Mouse (Mus musculus) embryonic facial prominence, embryonic 10.5 days (tissue): ENCODE measurements around the gene Wasf2. TPM values are rescaled to one million over a fixed set of nuclear protein-coding genes. Genes with fewer than 3 reads are reported as not detected.

Experiments
- DNase-seq: peaks from one replicate; pipeline ENCODE4 v3.0.0-alpha.2; 2017; ENCODE audit warnings: low spot score
- H3K27ac ChIP-seq: fragments of 300-500 bp; sonication (generic); replicated peaks from 2 replicates; pipeline ENCODE4 v1.5.1; 2016; ENCODE audit warnings: mild to moderate bottlenecking
- H3K27me3 ChIP-seq: fragments of 300-500 bp; sonication (generic); replicated peaks from 2 replicates; pipeline ENCODE4 v1.6.1; 2016; ENCODE audit warnings: low read depth, mild to moderate bottlenecking; ENCODE audit not compliant: poor library complexity, severe bottlenecking
- H3K36me3 ChIP-seq: fragments of 300-500 bp; sonication (generic); replicated peaks from 2 replicates; pipeline ENCODE4 v1.6.1; 2016; ENCODE audit warnings: mild to moderate bottlenecking, moderate library complexity
- H3K4me1 ChIP-seq: fragments of 300-500 bp; sonication (generic); 2 replicates; pipeline ENCODE4 v1.6.1; 2016
- H3K4me3 ChIP-seq: fragments of 300-500 bp; sonication (generic); 2 replicates; pipeline ENCODE4 v1.5.1; 2016; ENCODE audit warnings: mild to moderate bottlenecking, moderate library complexity
- H3K9me3 ChIP-seq: fragments of 300-500 bp; sonication (generic); 2 replicates; pipeline ENCODE4 v1.6.1; 2016; ENCODE audit warnings: mild to moderate bottlenecking
- WGBS: fragments of 180-500 bp; shearing (Covaris S2); methylation state at CpG from one replicate; pipeline ENCODE4 v1.1.7; 2016; 5-methylcytosine and 5-hydroxymethylcytosine counted together
- polyA plus RNA-seq: library from polyadenylated mRNA; unstranded; fragments of >200 nt; fragmentation: Nextera tagmentation; extraction: Ambion mirVana; gene quantifications from 2 replicates; pipeline ENCODE4 v1.2.1, GENCODE M21; 2016

Wasf2 gene
- polyA plus RNA-seq, 1 experiment from 2014 or later, result 73.0 TPM

GRCm38 (mm10) chr4:133221701-133222100 lies 91.4 kb downstream of the Wasf2 start:
- 80% methylated on average over 8 of the region's 8 CpGs for WGBS
- Histone ChIP-seq H3K4me3 (no peak overlapping the region), H3K27ac (no peak overlapping the region), H3K4me1 (peaks cover 60% of the 10 kb centered on the region), H3K27me3 (peaks cover 51% of the 10 kb centered on the region), H3K36me3 (no peaks in the 10 kb centered on the region), H3K9me3 (no peaks in the 10 kb centered on the region)
- DNase-seq, result no peak

DNA sequence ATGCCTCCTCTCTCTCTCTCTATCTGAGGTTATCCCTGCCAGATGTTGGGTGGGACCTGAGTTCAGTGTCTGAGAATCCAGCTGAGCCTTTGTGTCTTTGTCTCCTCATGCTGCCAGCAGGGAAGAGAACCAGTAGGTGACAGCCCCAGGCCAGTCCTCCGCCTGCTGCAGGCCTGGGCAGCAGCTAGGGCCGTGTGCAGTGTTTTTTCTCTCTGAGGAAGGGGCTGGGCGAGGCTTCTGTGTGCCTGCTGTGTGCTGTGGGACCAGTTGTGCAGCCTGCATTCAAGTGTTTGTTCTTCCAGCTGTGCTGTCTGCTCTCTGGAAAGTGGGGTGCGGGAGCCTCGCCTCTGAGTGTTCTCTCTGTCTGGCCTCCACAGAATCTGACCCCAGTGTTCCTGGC lies 93.6 kb downstream of the Wasf2 start:
- Histone ChIP-seq H3K9me3 (no peaks in the 10 kb centered on the region), H3K27me3 (peaks cover 49% of the 10 kb centered on the region), H3K4me1 (peaks cover 54% of the 10 kb centered on the region), H3K27ac (peak overlapping the region; percentile 65), H3K4me3 (no peak overlapping the region), H3K36me3 (no peaks in the 10 kb centered on the region)
- 42% methylated on average over 5 of the region's 5 CpGs for WGBS
- peak; percentile 33 for DNase-seq

GRCm38 (mm10) chr4:133226073-133226472 lies 95.8 kb downstream of the Wasf2 start:
- Histone ChIP-seq H3K4me3 (no peak overlapping the region), H3K4me1 (peaks cover 62% of the 10 kb centered on the region), H3K27ac (no peak overlapping the region), H3K36me3 (no peaks in the 10 kb centered on the region), H3K27me3 (peaks cover 29% of the 10 kb centered on the region), H3K9me3 (no peaks in the 10 kb centered on the region)
- peak; percentile 41 for DNase-seq
- WGBS, result 66% methylated on average over 10 of the region's 10 CpGs

DNA sequence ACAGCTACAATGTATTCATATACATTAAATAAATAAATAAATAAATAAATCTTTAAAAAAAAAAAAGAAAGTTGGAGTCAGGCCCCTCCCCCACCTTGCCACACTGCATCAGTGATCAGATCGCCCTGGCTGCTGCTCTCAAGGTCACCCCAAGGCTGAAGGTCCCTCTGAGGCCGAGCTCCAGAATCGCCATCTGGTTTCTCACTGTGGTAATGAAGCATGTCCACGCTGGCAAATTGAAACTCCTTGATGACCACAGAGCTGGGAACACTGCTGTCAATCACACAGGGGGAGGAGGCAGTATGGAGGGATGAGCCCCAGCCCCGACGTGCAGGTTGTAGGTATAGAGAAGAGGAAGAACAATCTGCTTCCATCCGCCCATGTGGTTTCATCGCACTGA lies 97.3 kb downstream of the Wasf2 start:
- H3K27ac ChIP-seq, result no peak overlapping the region
- H3K27me3 ChIP-seq, result peaks cover 15% of the 10 kb centered on the region
- H3K36me3 ChIP-seq, result no peaks in the 10 kb centered on the region
- 53% methylated on average over 8 of the region's 8 CpGs for WGBS
- H3K9me3 ChIP-seq, result no peaks in the 10 kb centered on the region
- H3K4me3 ChIP-seq, result no peak overlapping the region
- H3K4me1 ChIP-seq, result peaks cover 53% of the 10 kb centered on the region
- peak; percentile 52 for DNase-seq

DNA sequence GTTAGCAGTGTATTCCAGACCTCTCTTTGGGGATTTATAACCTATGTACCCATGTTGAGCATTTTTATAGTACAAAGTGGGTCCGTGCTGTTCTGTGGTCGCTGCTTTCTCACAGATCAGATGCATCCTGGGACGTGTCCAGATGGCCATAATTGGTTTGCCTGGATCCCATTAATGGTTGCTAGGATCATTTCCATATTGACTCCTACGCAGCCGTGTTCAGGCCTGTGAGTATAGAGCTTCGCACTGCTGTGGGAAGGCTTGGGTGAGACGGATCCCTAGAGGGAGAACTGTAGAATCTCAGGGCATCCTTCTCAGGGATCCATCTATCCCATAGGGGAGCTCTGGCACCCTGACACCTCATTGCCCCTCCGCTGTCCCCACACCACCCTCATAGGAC lies 99.3 kb downstream of the Wasf2 start:
- Histone ChIP-seq H3K27me3 (peaks cover 8% of the 10 kb centered on the region; the same call in 1 of the 2 replicates), H3K27ac (peak overlapping the region; percentile 65), H3K4me1 (peaks cover 36% of the 10 kb centered on the region), H3K4me3 (no peak overlapping the region), H3K9me3 (no peaks in the 10 kb centered on the region), H3K36me3 (no peaks in the 10 kb centered on the region)
- DNase-seq, result peak; percentile 53
- 60% methylated on average over 8 of the region's 8 CpGs for WGBS

DNA sequence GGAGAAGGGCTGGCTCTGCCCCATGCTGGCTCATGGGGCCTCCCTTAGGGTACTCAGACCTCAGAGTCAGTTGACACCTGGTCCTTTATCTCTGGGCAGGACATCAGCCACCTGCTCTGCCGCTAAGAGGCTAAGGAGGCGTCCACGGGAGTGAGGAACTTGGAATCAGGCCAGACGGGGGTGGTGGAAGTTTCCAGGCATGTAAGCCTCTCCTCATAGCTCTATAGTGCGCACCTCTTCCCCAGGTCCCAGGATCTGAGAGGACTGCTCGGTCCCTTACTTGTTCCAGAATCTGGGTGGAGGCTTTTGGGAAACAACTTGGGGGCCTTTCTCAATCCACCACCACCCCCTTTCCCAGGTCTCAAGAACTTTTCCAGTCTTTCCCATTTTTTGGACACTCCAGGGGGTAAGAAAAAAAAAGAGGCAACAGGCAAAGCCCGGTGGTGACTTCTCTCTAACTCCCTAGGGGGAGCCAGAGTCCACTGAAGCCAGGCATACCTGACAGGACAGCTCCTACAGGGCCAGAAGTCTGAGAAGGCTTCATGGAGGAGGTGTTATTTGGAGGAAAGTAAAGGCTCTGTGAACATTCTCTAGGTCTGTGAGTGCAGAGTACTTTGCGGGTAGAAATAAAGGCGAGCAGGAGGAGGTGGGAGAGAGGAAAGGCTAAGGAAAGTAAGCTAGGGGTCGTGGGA lies 103.1 kb downstream of the Wasf2 start:
- Histone ChIP-seq H3K9me3 (no peaks in the 10 kb centered on the region), H3K36me3 (no peaks in the 10 kb centered on the region), H3K27me3 (peaks cover 28% of the 10 kb centered on the region), H3K27ac (no peak overlapping the region), H3K4me1 (peaks cover 20% of the 10 kb centered on the region), H3K4me3 (no peak overlapping the region)
- WGBS, result 44% methylated on average over 10 of the region's 10 CpGs
- no peak for DNase-seq

GRCm38 (mm10) chr4:133234771-133235170 lies 104.5 kb downstream of the Wasf2 start:
- no peak overlapping the region for H3K27ac ChIP-seq
- H3K4me3 ChIP-seq, result no peak overlapping the region
- no peaks in the 10 kb centered on the region for H3K9me3 ChIP-seq
- no peak for DNase-seq
- WGBS, result 63% methylated on average over 5 of the region's 5 CpGs
- H3K4me1 ChIP-seq, result peaks cover 10% of the 10 kb centered on the region
- H3K27me3 ChIP-seq, result peaks cover 40% of the 10 kb centered on the region
- no peaks in the 10 kb centered on the region for H3K36me3 ChIP-seq

DNA sequence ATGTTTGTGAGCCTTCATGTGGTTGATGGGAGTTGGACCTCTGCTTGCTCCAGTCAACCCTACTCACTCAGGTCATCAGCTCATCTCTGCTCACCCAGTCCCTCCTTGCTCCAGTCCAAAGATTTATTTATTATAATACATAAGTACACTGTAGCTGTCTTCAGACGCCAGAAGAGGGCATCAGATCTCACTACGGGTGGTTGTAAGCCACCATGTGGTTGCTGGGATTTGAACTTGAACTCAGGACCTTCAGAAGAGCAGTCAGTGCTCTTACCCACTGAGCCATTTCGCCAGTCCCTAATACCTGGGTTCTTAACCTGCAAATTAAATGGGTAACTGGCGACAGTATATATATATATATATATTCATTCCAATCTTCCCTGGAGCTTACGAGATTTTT lies 105.1 kb downstream of the Wasf2 start:
- WGBS, result 80% methylated on average over 5 of the region's 5 CpGs
- no peaks in the 10 kb centered on the region for H3K36me3 ChIP-seq
- H3K27me3 ChIP-seq, result peaks cover 46% of the 10 kb centered on the region
- H3K4me3 ChIP-seq, result no peak overlapping the region
- DNase-seq, result no peak
- no peak overlapping the region for H3K27ac ChIP-seq
- H3K9me3 ChIP-seq, result no peaks in the 10 kb centered on the region
- H3K4me1 ChIP-seq, result peaks cover 10% of the 10 kb centered on the region

DNA sequence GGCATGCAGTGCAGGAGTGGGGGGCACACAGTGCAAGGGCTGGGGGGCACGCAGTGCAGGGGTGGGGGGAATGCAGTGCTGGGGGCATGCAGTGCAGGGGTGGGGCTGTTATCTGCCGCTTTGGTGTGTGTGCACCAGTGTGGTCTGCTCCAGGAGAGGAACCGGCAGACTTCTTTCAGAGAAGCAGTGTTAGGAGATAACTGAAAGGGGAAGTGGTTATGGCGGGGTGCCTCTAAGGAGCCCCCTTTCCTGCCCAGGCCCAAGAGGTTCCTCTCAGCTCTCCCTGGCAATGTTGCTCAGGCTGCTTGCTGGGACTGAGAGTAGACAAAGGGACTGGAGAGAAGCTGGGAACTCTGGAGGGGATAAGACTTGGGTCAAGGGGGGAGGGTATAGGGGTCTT lies 107.6 kb downstream of the Wasf2 start:
- Histone ChIP-seq H3K36me3 (no peaks in the 10 kb centered on the region), H3K4me1 (peaks cover 25% of the 10 kb centered on the region), H3K9me3 (no peaks in the 10 kb centered on the region), H3K4me3 (no peak overlapping the region), H3K27me3 (peaks cover 64% of the 10 kb centered on the region), H3K27ac (no peak overlapping the region)
- DNase-seq, result no peak
- 80% methylated on average over 4 of the region's 4 CpGs for WGBS

GRCm38 (mm10) chr4:133240490-133240921 lies 110.2 kb downstream of the Wasf2 start, which contains the start of gene Map3k6:
Gene Map3k6, plus strand, starts transcription at chr4:133240818.
- Histone ChIP-seq H3K4me3 (peak within 1 kb of the TSS; percentile 77), H3K36me3 (no peaks in the 10 kb centered on the region), H3K4me1 (peaks cover 35% of the 10 kb centered on the region), H3K27me3 (peaks cover 81% of the 10 kb centered on the region), H3K9me3 (no peaks in the 10 kb centered on the region), H3K27ac (peak within 1 kb of the TSS; percentile 84)
- DNase-seq, result peak; percentile 60
- 3% methylated on average over 16 of the region's 16 CpGs for WGBS

DNA sequence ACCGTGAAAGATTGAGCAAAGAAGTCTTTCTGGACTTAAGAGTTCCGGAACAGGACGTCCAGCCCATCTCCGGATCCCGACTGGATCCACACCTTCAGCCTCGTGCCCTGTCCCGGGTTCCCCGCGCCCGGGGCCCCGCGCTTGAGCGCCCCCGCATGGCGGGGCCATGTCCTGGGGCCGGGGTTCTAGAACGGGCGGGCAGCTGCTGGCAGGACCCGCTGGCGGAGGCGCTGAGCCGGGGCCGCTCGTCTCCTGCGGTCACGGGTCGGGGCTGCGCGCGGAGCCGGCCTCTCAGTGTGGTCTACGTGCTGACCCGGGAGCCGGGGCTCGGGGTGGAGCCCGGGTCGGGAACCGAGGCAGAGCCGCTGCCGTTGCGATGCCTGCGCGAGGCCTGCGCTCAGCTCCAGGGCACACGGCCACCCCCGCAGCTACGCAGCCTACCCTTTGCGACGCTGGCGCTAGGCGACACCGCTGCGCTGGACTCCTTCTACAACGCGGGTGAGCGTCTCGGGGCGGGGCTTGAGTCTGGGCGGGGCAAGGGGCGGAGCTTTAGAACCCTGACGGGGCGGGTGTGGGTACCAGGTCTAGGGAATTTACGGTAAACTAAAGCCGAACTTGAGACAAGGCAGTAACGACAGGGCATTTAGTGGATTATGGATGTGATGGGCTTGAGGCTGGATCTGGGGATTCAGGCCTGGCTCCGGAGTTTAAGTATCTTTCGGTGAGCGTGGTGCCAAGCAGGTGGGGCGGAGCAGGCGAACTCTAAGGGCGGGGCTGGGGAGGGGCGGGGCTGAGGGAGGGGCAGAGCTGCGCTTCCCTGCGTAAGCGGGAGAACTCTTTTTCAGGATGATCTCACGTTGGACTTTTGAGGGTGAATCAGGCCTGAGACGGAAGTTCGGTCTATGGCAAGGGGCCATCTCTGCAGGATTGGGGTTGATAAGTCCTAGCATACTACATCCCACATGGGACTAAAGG lies 110.9 kb downstream of the Wasf2 start:
- Histone ChIP-seq H3K27me3 (peaks cover 89% of the 10 kb centered on the region), H3K27ac (peak overlapping the region; percentile 84)

GRCm38 (mm10) chr4:133241910-133242309 lies 111.6 kb downstream of the Wasf2 start:
- H3K4me1 ChIP-seq, result peaks cover 38% of the 10 kb centered on the region
- 29% methylated on average over 11 of the region's 11 CpGs for WGBS
- DNase-seq, result no peak
- peaks cover 90% of the 10 kb centered on the region for H3K27me3 ChIP-seq
- peak overlapping the region; percentile 77 for H3K4me3 ChIP-seq
- H3K27ac ChIP-seq, result peak overlapping the region; percentile 84; the same call in 1 of the 2 replicates
- no peaks in the 10 kb centered on the region for H3K9me3 ChIP-seq
- no peaks in the 10 kb centered on the region for H3K36me3 ChIP-seq

More for the DNA sequence above, 110.9 kb downstream of the Wasf2 start:
- DNase-seq, result peak; percentile 95
- WGBS, result under 1% methylated on average over 78 of the region's 78 CpGs
- no peaks in the 10 kb centered on the region for H3K9me3 ChIP-seq
- no peaks in the 10 kb centered on the region for H3K36me3 ChIP-seq
- H3K4me3 ChIP-seq, result peak overlapping the region; percentile 77
- H3K4me1 ChIP-seq, result peaks cover 35% of the 10 kb centered on the region
